Mouse (Mus musculus) cerebellum, adult 11 months (tissue): ENCODE data around the gene Vmn1r193.
"Not testable (repeated sequence)": the region's sequence is repeated elsewhere in the genome, so short reads cannot be mapped to it uniquely, and the experiment has no call there.

Source experiments
- DNase-seq: peaks from one replicate; pipeline ENCODE4 v3.0.0; 2022

Gene Vmn1r193

GRCm38 (mm10) chr13:22223060-22223459 is at the start of gene Vmn1r193:
TSS of gene Vmn1r193 (minus strand) at chr13:22223160.
- DNase-seq, result not testable (repeated sequence)

GRCm38 (mm10) chr13:22271721-22272120 is 48.8 kb upstream of the Vmn1r193 start:
- no peak for DNase-seq

GRCm38 (mm10) chr13:22270222-22270621 is 47.3 kb upstream of the Vmn1r193 start, which contains the start of gene Vmn1r195:
TSS of gene Vmn1r195 (plus strand) at chr13:22270522.
- DNase-seq, result not testable (repeated sequence)

- no peak for DNase-seq
These were observed 21.0 kb upstream of the Vmn1r193 start, which contains the start of gene Vmn1r194 for GRCm38 (mm10) chr13:22243915-22244314. TSS of gene Vmn1r194 (plus strand) at chr13:22244215.

- not testable (repeated sequence) for DNase-seq
These were observed 30.2 kb downstream of the Vmn1r193 start for GRCm38 (mm10) chr13:22192756-22193155.

GRCm38 (mm10) chr13:22191041-22191440 is 31.9 kb downstream of the Vmn1r193 start, which contains the start of gene Vmn1r192:
TSS of gene Vmn1r192 (minus strand) at chr13:22191141.
- no peak for DNase-seq

- DNase-seq, result no peak
These were observed 32.6 kb downstream of the Vmn1r193 start for GRCm38 (mm10) chr13:22190385-22190784.

GRCm38 (mm10) chr13:22189313-22189712 is 33.6 kb downstream of the Vmn1r193 start:
- DNase-seq, result no peak

GRCm38 (mm10) chr13:22183869-22184268 is 39.1 kb downstream of the Vmn1r193 start, which contains the start of gene Vmn1r191:
TSS of gene Vmn1r191 (minus strand) at chr13:22183969.
- DNase-seq, result no peak

- DNase-seq, result no peak
These were observed 54.5 kb downstream of the Vmn1r193 start for GRCm38 (mm10) chr13:22168416-22168815.
